Mouse (Mus musculus): Measurements from ENCODE around the gene Zfp27.

DNA sequence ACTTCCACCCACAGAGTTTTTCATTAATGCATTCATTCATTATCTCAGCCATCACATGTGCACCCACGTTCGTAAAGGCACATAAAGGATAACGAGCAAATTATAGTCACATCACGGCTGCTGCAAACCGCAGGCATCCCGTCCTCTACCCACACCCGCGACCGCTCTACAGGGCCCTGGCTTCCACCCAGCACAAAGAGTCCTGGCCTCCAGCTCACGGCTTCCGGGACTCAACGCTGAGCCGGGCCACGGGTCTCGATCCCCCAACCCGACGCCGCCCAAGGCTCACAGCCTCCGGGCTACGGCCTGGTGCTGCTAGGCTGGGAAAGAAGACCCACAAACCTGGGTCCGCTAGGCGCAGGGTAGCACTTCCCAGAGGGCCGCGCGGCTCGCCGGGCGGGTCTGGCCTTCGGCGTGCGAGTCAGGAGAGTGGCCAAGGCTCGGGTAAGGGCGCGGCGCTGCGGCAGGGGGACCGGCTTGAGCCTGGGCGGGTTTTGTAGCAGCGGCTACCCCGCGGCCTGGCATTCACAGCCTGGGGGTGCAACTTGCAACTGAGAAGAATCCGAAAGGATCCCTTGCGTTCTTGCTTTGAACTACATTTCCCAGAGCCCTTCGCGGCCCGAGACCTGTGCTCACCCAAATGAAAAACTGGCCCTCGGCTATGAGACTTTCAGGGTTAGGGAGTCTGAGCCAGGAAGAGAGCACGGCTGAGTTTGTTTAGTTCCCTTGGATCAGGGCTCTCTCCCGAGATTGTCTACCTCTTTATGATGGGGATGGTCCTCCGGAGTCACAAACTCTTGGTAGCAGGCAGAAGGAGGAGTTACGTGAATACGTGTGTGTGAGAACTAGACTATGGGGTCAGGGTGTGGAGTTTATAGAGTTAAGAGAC, 47.4 kb upstream of the Zfp27 start, which contains the start of gene Zfp74:
- TF ChIP-seq CTCF (IDR thresholded peaks at IDR 0.05; ENCODE audit: low read depth, low read length), result no peak
- no peak for TF ChIP-seq EP300 (IDR thresholded peaks at IDR 0.05; ENCODE audit: insufficient read depth, low read depth, low read length)

All from ES-Bruce4 (cell line).